Mouse (Mus musculus) CH12.LX (cell line): ENCODE measurements around the gene 1700019D03Rik. TPM values are rescaled to one million over a fixed set of nuclear protein-coding genes. Genes with fewer than 3 reads are reported as not detected.

Experiments used
- DNase-seq: peaks from one replicate; pipeline ENCODE4 v3.0.0-alpha.2; 2013; ENCODE audit errors: extremely low read depth
- H3K27ac ChIP-seq: 2 replicates; pipeline ENCODE4 v1.5.1; 2012; ENCODE audit warnings: low read depth, mild to moderate bottlenecking, control low read depth, moderate library complexity; ENCODE audit not compliant: insufficient read depth
- H3K27me3 ChIP-seq: replicated peaks from 2 replicates; pipeline ENCODE3; 2012; ENCODE audit warnings: inconsistent platforms
- H3K36me3 ChIP-seq, 2 experiments: replicated peaks in 1 of 2; 2 replicates each; pipeline versions ENCODE3 to v1.6.1; 2012; ENCODE audit warnings: inconsistent platforms in 1 of 2, low read length in 1 of 2, mild to moderate bottlenecking in 1 of 2, mixed read lengths in 1 of 2, moderate library complexity in 1 of 2; ENCODE audit not compliant: control insufficient read depth in 1 of 2, insufficient read depth in 1 of 2
- H3K4me1 ChIP-seq, 2 experiments: 2 replicates each; pipeline ENCODE4 v1.6.1; 2012; ENCODE audit warnings: inconsistent platforms in 1 of 2, moderate library complexity in 1 of 2; ENCODE audit not compliant: insufficient read depth in 2 of 2, control insufficient read depth in 1 of 2
- H3K4me2 ChIP-seq: 2 replicates; pipeline ENCODE4 v1.6.1; 2012; ENCODE audit warnings: low read depth, mild to moderate bottlenecking, control low read depth; ENCODE audit not compliant: poor library complexity, insufficient read depth, severe bottlenecking
- H3K4me3 ChIP-seq, 3 experiments: fragments of 150-350 bp in 1 of 3; sonication (generic) in 1 of 3; replicated peaks in 1 of 3; 2 replicates each; pipeline versions ENCODE3 to v1.5.1; 2011 to 2012; ENCODE audit warnings: low read depth in 2 of 3, low read length in 2 of 3, mild to moderate bottlenecking in 2 of 3, moderate library complexity in 2 of 3, control low read depth in 1 of 3, improper control_type of control experiment in 1 of 3, inconsistent platforms in 1 of 3, mixed read lengths in 1 of 3; ENCODE audit not compliant: poor library complexity in 1 of 3
- H3K79me2 ChIP-seq: replicated peaks from 2 replicates; pipeline ENCODE4 v1.6.1; 2012; ENCODE audit warnings: mild to moderate bottlenecking, moderate library complexity; ENCODE audit not compliant: control insufficient read depth, poor library complexity, insufficient read depth, severe bottlenecking; ENCODE audit errors: extremely low read depth
- H3K9ac ChIP-seq: 2 replicates; pipeline ENCODE4 v1.6.1; 2012; ENCODE audit warnings: low read depth, mild to moderate bottlenecking, control low read depth, moderate library complexity; ENCODE audit not compliant: insufficient read depth
- H3K9me3 ChIP-seq: replicated peaks from 2 replicates; pipeline ENCODE3; 2012; ENCODE audit warnings: low read length, inconsistent platforms, mixed read lengths
- BHLHE40 ChIP-seq: IDR thresholded peaks from 2 replicates; pipeline ENCODE4 v1.6.1; 2011; ENCODE audit warnings: mild to moderate bottlenecking, low read depth, low read length, improper control_type of control experiment
- CHD1 ChIP-seq: IDR thresholded peaks from 2 replicates; pipeline ENCODE4 v1.6.1; 2012; ENCODE audit warnings: low read depth, low read length, improper control_type of control experiment, inconsistent platforms
- CTCF ChIP-seq, 2 experiments: IDR thresholded peaks in 1 of 2; conservative IDR thresholded peaks in 1 of 2; 2 replicates each; pipeline ENCODE4 v1.5.1; 2011 to 2012; ENCODE audit warnings: low read depth in 2 of 2, low read length in 2 of 2, improper control_type of control experiment in 1 of 2, inconsistent platforms in 1 of 2, mild to moderate bottlenecking in 1 of 2, moderate library complexity in 1 of 2
- E2F4 ChIP-seq: IDR thresholded peaks from 2 replicates; pipeline ENCODE4 v1.6.1; 2011; ENCODE audit warnings: low read depth, low read length, improper control_type of control experiment; ENCODE audit not compliant: insufficient replicate concordance
- ELF1 ChIP-seq: IDR thresholded peaks from 2 replicates; pipeline ENCODE4 v1.6.1; 2014; ENCODE audit warnings: low read depth, mild to moderate bottlenecking, inconsistent platforms, low read length, improper control_type of control experiment
- EP300 ChIP-seq: IDR thresholded peaks from 2 replicates; pipeline ENCODE4 v1.6.1; 2011; ENCODE audit warnings: low read length, improper control_type of control experiment
- ETS1 ChIP-seq: conservative IDR thresholded peaks from 2 replicates; pipeline ENCODE4 v1.6.1; 2012; ENCODE audit warnings: low read depth, mild to moderate bottlenecking, inconsistent platforms, low read length, improper control_type of control experiment, moderate library complexity
- GABPA ChIP-seq: IDR thresholded peaks from 2 replicates; pipeline ENCODE4 v1.6.1; 2012; ENCODE audit warnings: low read depth, low read length, improper control_type of control experiment, inconsistent platforms; ENCODE audit not compliant: insufficient replicate concordance
- IRF4 ChIP-seq: IDR thresholded peaks from 2 replicates; pipeline ENCODE4 v1.6.1; 2014; ENCODE audit warnings: low read depth, mild to moderate bottlenecking, inconsistent platforms, low read length, improper control_type of control experiment
- JUN ChIP-seq: IDR thresholded peaks from 2 replicates; pipeline ENCODE4 v1.6.1; 2011; ENCODE audit warnings: low read depth, mild to moderate bottlenecking, low read length, improper control_type of control experiment, moderate library complexity; ENCODE audit not compliant: insufficient read depth
- KAT2A ChIP-seq: IDR thresholded peaks from 2 replicates; pipeline ENCODE4 v1.6.1; 2012; ENCODE audit warnings: low read length, improper control_type of control experiment, inconsistent platforms; ENCODE audit not compliant: insufficient replicate concordance
- MXI1 ChIP-seq: IDR thresholded peaks from 2 replicates; pipeline ENCODE4 v1.6.1; 2011; ENCODE audit warnings: mild to moderate bottlenecking, low read depth, low read length, improper control_type of control experiment
- NELFE ChIP-seq: IDR thresholded peaks from 2 replicates; pipeline ENCODE4 v1.6.1; 2011; ENCODE audit warnings: low read depth, low read length, improper control_type of control experiment
- POLR2A ChIP-seq: IDR thresholded peaks from 2 replicates; pipeline ENCODE4 v1.6.1; 2011; ENCODE audit warnings: low read depth, mild to moderate bottlenecking, improper control_type of control experiment, low read length
- RAD21 ChIP-seq: IDR thresholded peaks from 2 replicates; pipeline ENCODE4 v1.6.1; 2011; ENCODE audit warnings: low read depth, mild to moderate bottlenecking, low read length, improper control_type of control experiment, moderate library complexity
- RCOR1 ChIP-seq: conservative IDR thresholded peaks from 2 replicates; pipeline ENCODE4 v1.6.1; 2012; ENCODE audit warnings: low read depth, mild to moderate bottlenecking, inconsistent platforms, low read length, improper control_type of control experiment
- SIN3A ChIP-seq: IDR thresholded peaks from 2 replicates; pipeline ENCODE4 v1.6.1; 2012; ENCODE audit warnings: low read length, improper control_type of control experiment, inconsistent platforms
- SMC3 ChIP-seq: IDR thresholded peaks from 2 replicates; pipeline ENCODE4 v1.6.1; 2011; ENCODE audit warnings: low read depth, low read length, improper control_type of control experiment
- TBP ChIP-seq: conservative IDR thresholded peaks from 2 replicates; pipeline ENCODE4 v1.6.1; 2011; ENCODE audit warnings: low read depth, low read length, improper control_type of control experiment
- USF1 ChIP-seq: IDR thresholded peaks from 2 replicates; pipeline ENCODE4 v1.6.1; 2014; ENCODE audit warnings: low read depth, mild to moderate bottlenecking, inconsistent platforms, low read length, improper control_type of control experiment
- ZMIZ1 ChIP-seq: IDR thresholded peaks from 2 replicates; pipeline ENCODE4 v1.6.1; 2012; ENCODE audit warnings: low read depth, mild to moderate bottlenecking, inconsistent platforms, low read length, improper control_type of control experiment
- dilution Hi-C: fragments of 300-500 bp; cut with MboI; formaldehyde crosslinking; loops from 2 replicates; pipeline ENCODE4 v1.14.3; 2020; ENCODE audit warnings: low sequenced_read_pairs; ENCODE audit not compliant: extremely low pct_unique_long_range_greater_than_20kb, extremely low pct_ligation_motif_present
- in situ Hi-C: fragments of 300-500 bp; cut with MboI; formaldehyde crosslinking; loops from 3 replicates; pipeline ENCODE4 v1.14.3; 2019; ENCODE audit warnings: low sequenced_read_pairs, low pct_ligation_motif_present, low pct_unique_long_range_greater_than_20kb, mixed read lengths
- polyA plus RNA-seq: library from polyadenylated mRNA; unstranded; fragments of >175 nt; gene quantifications from 2 replicates; pipeline ENCODE4 v1.2.1, GENCODE M21; 2012; ENCODE audit warnings: low read depth; ENCODE audit not compliant: insufficient read length
- total RNA-seq, 2 experiments: library from RNA; depleted of rRNA; stranded (reverse); fragments of 300-350 nt in 1 of 2; fragments of >200 nt in 1 of 2; gene quantifications; 2 replicates each; pipeline ENCODE4 v1.2.3; 2012 to 2014

1700019D03Rik gene
- total and polyA plus RNA-seq, 3 experiments: 1.3 to 2.6 (median 1.7) TPM

- in situ Hi-C loops (no loop called here), dilution Hi-C loops (no loop called here)
- Histone ChIP-seq H3K27me3 (no peaks in the 10 kb centered on the region), H3K4me2 (no peak overlapping the region), H3K4me3 (no peak overlapping the region), H3K79me2 (no peaks in the 10 kb centered on the region), H3K27ac (no peak overlapping the region)
- peak; percentile 53 for DNase-seq
- peak; percentile 85 for TF ChIP-seq RAD21
- peak; percentile 59 for TF ChIP-seq SMC3
- TF ChIP-seq CTCF (conservative IDR thresholded peaks at IDR 0.05 in 1 of 2, IDR thresholded peaks at IDR 0.05 in 1 of 2; ENCODE audit: low read depth in 2 of 2, low read length in 2 of 2): peak in 1 of 2 experiments; percentile 76; a peak in 2 of 4 replicates
- no peak for TF ChIP-seq CHD1
- TF ChIP-seq, all 38 proteins: peak for 3
- no peak overlapping the region for H3K9ac ChIP-seq
- H3K4me1 ChIP-seq: peaks cover 0 to 2% of the 10 kb centered on the region in 2 experiments; a peak in 1 of 4 replicates
- H3K9me3 ChIP-seq: no peaks in the 10 kb centered on the region
- H3K36me3 ChIP-seq: no peaks in the 10 kb centered on the region
Measured at GRCm38 (mm10) chr1:53032550-53032949, 12.6 kb upstream of the 1700019D03Rik start.

GRCm38 (mm10) chr1:53018746-53019505 is 1.1 kb downstream of the 1700019D03Rik start:
- H3K9me3 ChIP-seq: no peaks in the 10 kb centered on the region
- TF ChIP-seq ELF1: no peak
- no peak for TF ChIP-seq BHLHE40
- TF ChIP-seq SIN3A: no peak
- no peak for TF ChIP-seq E2F4
- TF ChIP-seq USF1: no peak
- TF ChIP-seq GABPA: no peak
- no peak for TF ChIP-seq NELFE
- TF ChIP-seq CTCF (conservative IDR thresholded peaks at IDR 0.05 in 1 of 2, IDR thresholded peaks at IDR 0.05 in 1 of 2; ENCODE audit: low read depth in 2 of 2, low read length in 2 of 2): no peak
- TF ChIP-seq MXI1: no peak
- TF ChIP-seq EP300: no peak
- no peak for TF ChIP-seq IRF4
- no peak for TF ChIP-seq ETS1
- TF ChIP-seq TBP: no peak
- TF ChIP-seq POLR2A: no peak
- no peak for TF ChIP-seq KAT2A
- TF ChIP-seq RCOR1: no peak
- no peak for TF ChIP-seq JUN
- no peak for TF ChIP-seq ZMIZ1
- TF ChIP-seq, all 38 proteins: peak for 0
- H3K4me3 ChIP-seq: no peak overlapping the region
- H3K36me3 ChIP-seq: no peaks in the 10 kb centered on the region
- no peaks in the 10 kb centered on the region for H3K27me3 ChIP-seq
- no peak for DNase-seq
- dilution Hi-C loops (no loop called here), in situ Hi-C loops (no loop called here)
- no peak overlapping the region for H3K4me2 ChIP-seq
- no peak overlapping the region for H3K9ac ChIP-seq
- no peaks in the 10 kb centered on the region for H3K79me2 ChIP-seq
- H3K4me1 ChIP-seq: no peaks in the 10 kb centered on the region
- H3K27ac ChIP-seq: no peak overlapping the region
